Comparison of ENCODE assay signal across 9 mouse cellular contexts in the genomic region with DNA sequence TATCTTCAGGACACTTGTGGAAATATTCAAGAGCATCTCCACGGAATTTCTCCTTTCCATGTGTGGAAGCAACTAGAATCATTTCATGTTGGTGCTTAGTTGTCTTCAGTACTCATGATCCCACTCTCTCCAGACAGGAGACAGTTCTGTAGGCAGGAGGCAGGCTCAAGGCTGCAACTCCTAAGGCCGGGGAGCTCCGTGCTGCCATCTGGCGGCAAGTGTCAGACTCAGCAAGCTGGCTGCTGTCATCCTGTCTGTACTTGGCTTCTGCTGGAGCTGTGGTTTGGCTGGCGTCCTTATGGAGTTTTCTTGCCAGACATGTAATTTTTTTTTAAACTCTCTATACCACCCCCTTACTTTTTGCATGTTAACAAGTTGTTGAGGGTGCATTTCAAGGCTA. TPM values are rescaled to one million over a fixed set of nuclear protein-coding genes. Genes with fewer than 3 reads are reported as not detected.
A peak's percentile ranks its signal among the peaks of the same experiment; 100 is the strongest.
DNase-seq lines count a peak whose midpoint lies in the region; ATAC-seq and TF ChIP-seq lines count a peak whose summit lies in the region.
"Had no signal": no experiment of that assay in that cellular context is flagged by ENCODE, and none has a peak within 500 bp of the region (broad histone marks: within the 10 kb centered on the region; RNA-seq: fewer than 3 reads in every experiment).

No protein-coding gene starts in this region.

- DNase-seq in ZHBTc4 (ENCODE audit: low read depth, low spot score) = peak; percentile 84
- DNase-seq in cerebellum, postnatal 14 days = peak; percentile 87
- DNase-seq in frontal cortex, postnatal 36 days (ENCODE audit: low spot score in 2 of 2) = peak; percentile 78 to 83
- peak; percentile 61 for DNase-seq in induced T-regulatory cell, adult 2 months (ENCODE audit: low read depth)
- peak; percentile 77 to 83 for DNase-seq in left cerebral cortex, adult 2 months (ENCODE audit: extremely low spot score in 1 of 2, low spot score in 2 of 2)
- peak; percentile 98 for DNase-seq in midbrain, embryonic 11.5 days (ENCODE audit: low spot score, missing footprints)
- peak; percentile 69 for DNase-seq in skeletal muscle tissue, adult 2 months (ENCODE audit: low read depth, low spot score)

- H3K27ac ChIP-seq in left cerebral cortex, adult 2 months = no peak overlapping the region
- H3K27ac ChIP-seq in midbrain, embryonic 11.5 days (ENCODE audit: low read depth, low read length) = no peak overlapping the region

- intact Hi-C loops in left cerebral cortex, adult 2 months (cut with DNase I) = loop anchor here (1.0 to 10.0 kb wide), 3 partner anchors 223 to 693 kb away; no protein-coding TSS in a partner anchor

- 5% methylated on average over 5 of the region's 5 CpGs for WGBS in midbrain, embryonic 11.5 days

- H3K9me3 ChIP-seq in midbrain, embryonic 11.5 days (ENCODE audit: control insufficient read depth, low read length) = no peaks in the 10 kb centered on the region
- H3K9me3 ChIP-seq: megakaryocyte, embryonic 14.5 days had no signal

- peak; percentile 78 for ATAC-seq in midbrain, embryonic 11.5 days (ENCODE audit: low FRiP score)
- no peak for ATAC-seq in activated CD4-positive, CD25-positive, alpha-beta regulatory T cell, adult 4 months

- H3K9ac ChIP-seq in midbrain, embryonic 11.5 days (ENCODE audit: low read length) = no peak overlapping the region

- peak; percentile 97 for TF ChIP-seq CTCF in left cerebral cortex, adult 2 months (IDR thresholded peaks at IDR 0.05)

- H3K27me3 ChIP-seq in midbrain, embryonic 11.5 days (ENCODE audit: control insufficient read depth, insufficient read depth, low read length) = no peaks in the 10 kb centered on the region
- H3K27me3 ChIP-seq: megakaryocyte, embryonic 14.5 days had no signal

- H3K4me2 ChIP-seq in midbrain, embryonic 11.5 days = no peak overlapping the region

- peaks cover 3% of the 10 kb centered on the region; the same call in 1 of the 2 replicates for H3K4me1 ChIP-seq in midbrain, embryonic 11.5 days (ENCODE audit: control insufficient read depth, insufficient read depth, low read length)
- H3K4me1 ChIP-seq: megakaryocyte, embryonic 14.5 days had no signal

- H3K36me3 ChIP-seq in midbrain, embryonic 11.5 days (ENCODE audit: control insufficient read depth, insufficient read depth, low read length) = no peaks in the 10 kb centered on the region

- no peak overlapping the region for H3K4me3 ChIP-seq in left cerebral cortex, adult 2 months
- no peak overlapping the region for H3K4me3 ChIP-seq in midbrain, embryonic 11.5 days (ENCODE audit: low read depth, low read length)
- H3K4me3 ChIP-seq: megakaryocyte, embryonic 14.5 days had no signal

RNA-seq across cellular contexts. Expression of a gene that starts 27.1 kb away (rescaled TPM):
- total RNA-seq in left cerebral cortex, adult 2 months (2021) = 1 to 10 TPM; 6.9 to 8.6 TPM
- polyA plus RNA-seq in midbrain, embryonic 11.5 days (2014; fragmentation: Nextera tagmentation; extraction: Ambion mirVana) = 1.4 and 2.7 TPM in 2 replicates
- polyA plus RNA-seq in activated CD4-positive, CD25-positive, alpha-beta regulatory T cell, adult 4 months (2017; shearing (Covaris generic)) = not detected
